In genomic region chr8:106405810-106406209, GRCm38 (mm10) we compare ENCODE assay signal across 9 mouse cellular contexts. TPM values are rescaled to one million over a fixed set of nuclear protein-coding genes. Genes with fewer than 3 reads are reported as not detected.
A peak's percentile ranks its signal among the peaks of the same experiment; 100 is the strongest.
DNase-seq lines count a peak whose midpoint lies in the region; ATAC-seq and TF ChIP-seq lines count a peak whose summit lies in the region.
"Had no signal": no experiment of that assay in that cellular context is flagged by ENCODE, and none has a peak within 500 bp of the region (broad histone marks: within the 10 kb centered on the region; RNA-seq: fewer than 3 reads in every experiment).

No protein-coding gene starts in this region.

- TF ChIP-seq CTCF in olfactory bulb, adult 2 months (IDR thresholded peaks at IDR 0.05; ENCODE audit: insufficient read depth, low read depth, low read length): no peak

- H3K4me3 ChIP-seq in midbrain, embryonic 10.5 days: no peak overlapping the region
- no peak overlapping the region for H3K4me3 ChIP-seq in midbrain, embryonic 14.5 days (replicated peaks; ENCODE audit: low read depth, low read length)
- H3K4me3 ChIP-seq in heart, embryonic 15.5 days: no peak overlapping the region
- H3K4me3 ChIP-seq in olfactory bulb, adult 2 months (ENCODE audit: insufficient read depth, low read depth, low read length): no peak overlapping the region

- ATAC-seq in cerebellum, adult (ENCODE audit: insufficient number of reproducible peaks, low FRiP score, low TSS enrichment): no peak
- ATAC-seq in midbrain, embryonic 14.5 days (ENCODE audit: low FRiP score, low TSS enrichment): no peak
- ATAC-seq in heart, embryonic 15.5 days (replicated peaks; ENCODE audit: insufficient number of reproducible peaks, insufficient read depth, low FRiP score, low read depth): no peak

- 0 out of 2 replicates have a peak, but pooled peaks have one; percentile 27 for TF ChIP-seq POLR2A in olfactory bulb, adult 2 months (IDR thresholded peaks at IDR 0.05; ENCODE audit: insufficient read depth, low read depth, low read length)

- DNase-seq in cerebellum, adult 11-12 months: peak; percentile 28
- DNase-seq in midbrain, embryonic 10.5 days (ENCODE audit: low spot score): no peak
- DNase-seq in midbrain, embryonic 14.5 days: no peak
- DNase-seq in c-Kit-positive CD71-positive TER-119-positive erythroid progenitor cells, embryonic 14.5 days (ENCODE audit: low spot score): no peak
- DNase-seq in left cerebral cortex, postnatal 36 days (ENCODE audit: low spot score in 2 of 2): no peak

- H3K4me2 ChIP-seq in midbrain, embryonic 14.5 days (ENCODE audit: low read length): no peak overlapping the region
- no peak overlapping the region; the same call in 1 of the 2 replicates for H3K4me2 ChIP-seq in heart, embryonic 15.5 days
- H3K4me2 ChIP-seq: liver, embryonic 11.5 days had no signal

- peaks cover 27% of the 10 kb centered on the region for H3K4me1 ChIP-seq in midbrain, embryonic 10.5 days
- no peaks in the 10 kb centered on the region for H3K4me1 ChIP-seq in midbrain, embryonic 14.5 days (ENCODE audit: control insufficient read depth, insufficient read depth, low read length)
- H3K4me1 ChIP-seq in heart, embryonic 15.5 days (replicated peaks): peaks cover 26% of the 10 kb centered on the region
- peaks cover 5% of the 10 kb centered on the region; the same call in 1 of the 2 replicates for H3K4me1 ChIP-seq in olfactory bulb, adult 2 months (ENCODE audit: control insufficient read depth, insufficient read depth, low read length)

- H3K9me3 ChIP-seq in midbrain, embryonic 10.5 days (replicated peaks): no peaks in the 10 kb centered on the region
- no peaks in the 10 kb centered on the region for H3K9me3 ChIP-seq in midbrain, embryonic 14.5 days (ENCODE audit: control insufficient read depth, low read length)
- no peaks in the 10 kb centered on the region for H3K9me3 ChIP-seq in heart, embryonic 15.5 days (replicated peaks)

- H3K27ac ChIP-seq in midbrain, embryonic 10.5 days (replicated peaks): peak overlapping the region; percentile 9
- no peak overlapping the region for H3K27ac ChIP-seq in midbrain, embryonic 14.5 days (replicated peaks; ENCODE audit: low read depth, low read length)
- H3K27ac ChIP-seq in heart, embryonic 15.5 days: peak overlapping the region; percentile 46; the same call in 1 of the 2 replicates
- no peak overlapping the region for H3K27ac ChIP-seq in olfactory bulb, adult 2 months (ENCODE audit: insufficient read depth, low read depth, low read length)

- H3K36me3 ChIP-seq in midbrain, embryonic 10.5 days: no peaks in the 10 kb centered on the region
- no peaks in the 10 kb centered on the region for H3K36me3 ChIP-seq in midbrain, embryonic 14.5 days (ENCODE audit: control insufficient read depth, insufficient read depth, low read length)
- no peaks in the 10 kb centered on the region for H3K36me3 ChIP-seq in heart, embryonic 15.5 days

- H3K27me3 ChIP-seq in midbrain, embryonic 10.5 days (ENCODE audit: low read depth, poor library complexity, severe bottlenecking): no peaks in the 10 kb centered on the region
- no peaks in the 10 kb centered on the region for H3K27me3 ChIP-seq in midbrain, embryonic 14.5 days (ENCODE audit: control insufficient read depth, insufficient read depth, low read length)
- no peaks in the 10 kb centered on the region for H3K27me3 ChIP-seq in heart, embryonic 15.5 days

- intact Hi-C loops in left cerebral cortex, postnatal 36 days (cut with DNase I): loop anchor here (10.0 kb wide), 1 partner anchor 141 kb away; no protein-coding TSS in a partner anchor

- WGBS in midbrain, embryonic 10.5 days: 75% methylated on average over 16 of the region's 16 CpGs
- WGBS in midbrain, embryonic 14.5 days: 79% methylated on average over 16 of the region's 16 CpGs
- WGBS in heart, embryonic 15.5 days: 39% methylated on average over 16 of the region's 16 CpGs
- WGBS in olfactory bulb, adult 2 months: 59% methylated on average over 16 of the region's 16 CpGs

- H3K9ac ChIP-seq in midbrain, embryonic 14.5 days (replicated peaks; ENCODE audit: low read length): no peak overlapping the region
- H3K9ac ChIP-seq in heart, embryonic 15.5 days: no peak overlapping the region

RNA-seq across cellular contexts. Expression of gene Zfp90, which starts 9.3 kb away (rescaled TPM):
- 27.2 and 28.2 TPM in 2 replicates for polyA plus RNA-seq in midbrain, embryonic 10.5 days (2016; fragmentation: Nextera tagmentation; extraction: Ambion mirVana)
- polyA plus RNA-seq in midbrain, embryonic 14.5 days (2014; fragmentation: Nextera tagmentation; extraction: Ambion mirVana): 47.2 and 50.7 TPM in 2 replicates
- 12.7 and 15.5 TPM in 2 replicates for polyA plus RNA-seq in heart, embryonic 15.5 days (2015; fragmentation: Nextera tagmentation; extraction: Ambion mirVana)
- polyA plus RNA-seq in olfactory bulb, adult 2 months (2012; ENCODE audit: insufficient read depth, insufficient read length, low replicate concordance, missing spikeins): not detected in 2 replicates
- 10 to 100 TPM; 11.1 to 11.7 TPM for total RNA-seq in left cerebral cortex, postnatal 36 days (2021)

Comparison
In these comparisons a context has a peak if more than half of its experiments do, and no peak if none do; other contexts are left out.
1. H3K27ac ChIP-seq: peak in midbrain, embryonic 10.5 days (single experiment) and heart, embryonic 15.5 days (single experiment); none in midbrain, embryonic 14.5 days (single experiment) and olfactory bulb, adult 2 months (single experiment).